Mouse (Mus musculus) adrenal gland, adult 18-20 months (tissue): ENCODE data around the gene Osbpl10. TPM values are rescaled to one million over a fixed set of nuclear protein-coding genes. Genes with fewer than 3 reads are reported as not detected.

Source experiments
- DNase-seq, 2 experiments: peaks; one replicate each; pipeline ENCODE4 v3.0.0; 2021 to 2022; ENCODE audit warnings: low spot score in 2 of 2
- total RNA-seq, 2 experiments: library from RNA; stranded (reverse); gene quantifications; 1 replicate in 1 of 2; 2 replicates in 1 of 2; pipeline ENCODE4 v1.2.3; 2021

The Osbpl10 gene
- total RNA-seq, 2 experiments from 2014 or later = 4.2 to 6.5 TPM

DNA sequence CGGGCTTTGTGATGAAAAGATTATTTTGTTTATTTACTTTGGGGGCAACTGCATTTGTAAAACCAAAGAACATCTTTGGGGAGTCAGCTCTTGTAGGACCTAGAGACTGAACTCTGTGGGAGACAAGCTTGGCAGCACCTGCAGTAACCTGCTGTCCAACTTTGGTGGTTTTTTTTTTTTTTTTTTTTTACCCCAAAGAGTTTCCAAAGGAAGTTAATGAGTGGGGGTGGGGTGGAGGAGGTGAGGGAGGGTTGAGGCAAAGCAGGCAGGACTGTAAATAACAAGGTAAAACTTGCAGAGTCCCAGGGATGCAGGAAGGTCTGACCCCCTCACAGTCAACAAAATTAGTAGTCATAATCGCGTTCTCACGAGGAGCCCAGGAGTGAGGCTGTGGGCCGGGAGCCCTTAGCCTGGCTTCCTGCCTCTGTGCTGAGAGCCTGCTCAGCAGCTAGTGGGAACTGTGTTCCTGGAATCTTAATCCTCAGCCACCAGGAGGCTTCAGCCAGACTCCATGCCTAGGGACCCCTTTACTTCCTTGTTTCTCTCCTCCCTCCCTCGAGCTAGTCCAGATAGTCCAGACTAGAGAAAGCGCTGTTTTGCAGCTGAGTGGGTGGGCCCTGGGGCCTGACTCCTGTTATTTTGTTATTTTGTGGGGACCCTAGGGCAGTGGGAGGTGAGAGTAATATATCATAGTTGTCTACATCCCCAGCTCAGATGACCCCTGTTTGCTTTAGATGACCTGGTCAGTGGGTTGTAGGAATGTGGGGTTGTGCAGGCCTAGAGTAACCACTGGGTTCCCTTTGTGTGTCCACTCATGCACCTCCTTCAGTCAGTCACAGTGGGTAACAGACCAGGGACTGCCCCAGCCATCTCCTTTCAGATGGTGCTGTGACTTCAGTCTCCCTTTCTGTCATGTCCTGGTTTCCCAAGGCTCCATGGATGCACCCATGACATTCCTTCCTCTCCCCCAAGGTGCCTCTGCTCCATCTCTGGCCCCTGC, 236.5 kb downstream of the Osbpl10 start:
- no peak for DNase-seq

DNA sequence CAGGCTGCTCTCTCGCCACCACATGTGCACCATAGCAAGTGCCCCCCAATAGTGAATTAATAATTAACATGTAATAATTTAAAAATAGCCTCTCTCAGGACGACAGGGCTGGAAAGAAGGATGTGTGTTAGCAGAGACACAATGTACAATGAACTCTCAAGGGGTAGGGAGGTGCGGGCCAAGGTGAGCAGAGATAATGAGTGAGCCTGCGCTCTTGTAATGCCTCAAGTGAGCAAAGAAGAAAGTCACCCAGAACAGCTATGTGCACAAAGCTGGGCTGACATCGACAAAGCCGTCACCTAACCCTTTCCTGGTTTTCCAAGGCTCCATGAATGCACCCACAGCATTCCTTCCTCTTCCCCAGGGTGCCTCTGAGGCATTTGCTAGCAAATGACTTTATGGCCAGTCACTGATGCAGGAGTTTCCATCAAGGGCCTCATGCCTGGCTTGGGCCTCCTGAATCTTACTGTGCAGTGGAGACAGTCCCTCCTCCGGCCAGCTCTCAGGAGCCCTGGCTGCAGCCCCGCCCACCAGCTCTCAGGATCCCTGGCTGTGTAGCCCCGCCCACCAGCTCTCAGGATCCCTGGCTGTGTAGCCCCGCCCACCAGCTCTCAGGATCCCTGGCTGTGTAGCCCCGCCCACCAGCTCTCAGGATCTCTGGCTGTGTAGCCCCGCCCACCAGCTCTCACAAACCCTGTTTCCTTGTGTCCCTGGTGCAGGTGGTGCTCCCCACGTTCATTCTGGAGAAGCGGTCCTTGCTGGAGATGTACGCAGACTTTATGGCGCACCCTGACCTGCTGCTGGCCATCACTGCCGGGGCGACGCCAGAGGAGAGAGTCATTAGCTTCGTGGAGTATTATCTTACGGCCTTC, 237.7 kb downstream of the Osbpl10 start:
- no peak for DNase-seq

DNA sequence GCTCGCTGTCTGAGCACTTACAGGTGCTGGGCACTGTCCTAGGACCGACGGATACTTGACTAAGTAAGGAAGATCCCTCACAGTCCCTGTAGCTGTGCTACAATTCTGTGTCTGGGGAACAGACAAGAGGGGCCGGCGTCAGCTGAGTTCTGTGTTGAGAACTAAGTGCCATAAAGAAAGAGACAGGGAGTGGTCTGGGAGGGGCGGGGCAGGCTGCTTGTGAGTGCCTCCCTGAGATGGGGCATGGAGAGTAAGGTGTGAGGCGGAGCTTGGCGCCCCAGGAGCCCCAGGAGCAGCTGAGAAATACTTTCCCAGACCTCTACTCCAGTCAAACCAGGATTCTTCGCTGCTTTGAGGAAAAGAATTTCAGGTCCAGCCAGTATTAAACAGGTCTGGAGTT, 239.6 kb downstream of the Osbpl10 start:
- no peak for DNase-seq

DNA sequence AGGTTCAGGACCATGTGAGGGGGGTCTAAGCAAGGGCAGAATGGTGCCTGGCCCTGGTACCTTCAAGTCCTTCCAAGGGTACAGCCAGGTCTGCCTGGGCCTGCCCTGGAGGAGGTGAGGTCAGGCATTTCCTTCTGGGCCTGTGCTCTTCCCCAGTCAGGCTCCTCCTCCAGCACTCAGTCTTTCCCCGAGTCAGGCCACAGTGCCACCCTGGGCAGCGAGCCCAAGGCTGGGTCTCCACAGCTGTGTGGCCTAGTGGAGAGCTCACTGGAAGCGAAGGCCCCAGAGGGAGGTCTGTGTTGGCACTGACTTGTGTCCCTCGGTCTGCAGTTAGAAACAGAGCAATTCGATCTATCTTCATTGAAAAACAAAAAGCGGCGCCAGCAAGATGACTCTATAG, 242.1 kb downstream of the Osbpl10 start:
- DNase-seq = no peak

DNA sequence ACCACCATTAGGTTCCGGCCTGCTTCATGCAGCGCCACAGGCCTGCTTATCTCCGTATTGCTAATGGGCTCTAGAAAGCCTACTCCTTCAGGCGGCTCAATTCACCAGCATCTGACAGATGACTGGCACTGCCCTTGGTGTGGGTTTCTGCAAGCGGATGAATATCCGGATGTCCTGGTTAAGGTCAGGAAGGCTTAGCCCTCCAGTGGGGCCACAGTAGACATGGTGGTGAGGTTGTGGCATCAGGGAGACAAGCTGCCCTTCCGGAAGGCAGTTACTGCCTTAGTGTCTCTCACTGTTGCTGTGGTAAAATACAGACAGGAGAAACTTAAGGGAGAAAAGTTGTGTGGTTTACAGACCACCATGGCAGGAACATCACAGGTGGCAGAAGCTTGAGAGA, 242.9 kb downstream of the Osbpl10 start:
- DNase-seq = no peak

DNA sequence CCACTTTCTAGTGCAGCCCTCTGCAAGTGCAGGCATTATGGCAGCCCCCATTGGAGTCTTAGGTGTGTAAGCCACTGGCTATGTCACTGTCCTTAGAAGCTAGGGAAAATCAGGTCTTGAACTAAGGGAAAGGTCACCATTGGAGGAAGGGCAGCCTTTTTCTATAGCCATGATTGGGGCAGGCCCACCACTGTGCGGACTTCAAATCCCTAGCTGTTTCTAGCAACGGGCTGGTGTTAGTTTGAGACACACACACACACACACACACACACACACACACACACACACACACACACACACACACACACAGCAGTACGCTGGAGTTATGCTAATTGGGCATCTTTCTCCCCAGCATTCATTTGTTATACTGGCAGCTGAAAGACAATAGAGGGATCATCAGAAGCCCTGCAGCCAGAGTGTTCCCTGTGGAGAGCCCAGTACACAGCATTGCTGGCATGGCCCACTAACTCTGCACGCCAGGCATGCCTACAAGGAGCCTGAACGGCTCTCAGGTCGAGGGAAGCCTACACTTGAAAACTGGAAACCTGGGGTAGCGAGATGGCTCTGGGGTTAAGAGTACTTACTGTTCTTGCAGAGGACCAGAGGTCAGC, 246.5 kb downstream of the Osbpl10 start:
- DNase-seq = no peak

DNA sequence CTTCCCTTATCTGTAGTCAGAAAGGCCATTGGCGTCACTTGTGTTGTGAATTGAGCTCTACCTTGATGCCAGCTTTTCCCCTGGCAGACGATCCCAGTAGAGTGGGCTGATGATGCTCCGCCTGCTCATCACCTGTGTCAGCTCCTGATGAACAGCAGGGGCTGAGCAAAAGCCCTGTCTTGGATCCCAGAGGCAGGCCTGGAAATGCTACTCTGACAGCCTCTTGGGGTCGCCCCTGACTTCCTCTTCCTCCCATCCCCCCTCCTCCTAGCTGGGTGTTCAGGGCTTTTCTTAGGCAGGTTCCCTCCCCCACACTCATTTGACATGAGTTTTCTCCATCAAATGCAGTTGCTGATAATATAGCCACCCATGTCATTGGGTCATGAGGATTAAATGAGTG, 250.8 kb downstream of the Osbpl10 start:
- no peak for DNase-seq

DNA sequence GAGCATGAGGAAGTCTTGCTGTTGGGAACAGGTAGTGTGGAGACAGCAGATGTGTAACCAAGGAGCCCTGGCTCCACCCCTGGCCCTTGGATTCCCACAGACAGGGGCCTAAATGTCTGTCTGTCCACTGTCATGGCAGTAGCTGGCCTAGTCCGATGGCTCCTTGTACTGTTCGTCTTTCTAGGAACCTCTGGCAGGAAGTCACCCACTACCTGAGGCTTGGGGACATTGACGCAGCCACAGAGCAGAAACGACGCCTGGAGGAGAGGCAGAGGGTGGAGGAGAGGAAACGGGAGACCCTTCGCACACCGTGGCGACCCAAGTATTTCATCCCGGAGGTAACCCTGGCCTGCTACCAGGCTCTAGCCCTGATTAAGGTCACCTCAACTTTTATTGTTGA, 251.3 kb downstream of the Osbpl10 start:
- no peak for DNase-seq

DNA sequence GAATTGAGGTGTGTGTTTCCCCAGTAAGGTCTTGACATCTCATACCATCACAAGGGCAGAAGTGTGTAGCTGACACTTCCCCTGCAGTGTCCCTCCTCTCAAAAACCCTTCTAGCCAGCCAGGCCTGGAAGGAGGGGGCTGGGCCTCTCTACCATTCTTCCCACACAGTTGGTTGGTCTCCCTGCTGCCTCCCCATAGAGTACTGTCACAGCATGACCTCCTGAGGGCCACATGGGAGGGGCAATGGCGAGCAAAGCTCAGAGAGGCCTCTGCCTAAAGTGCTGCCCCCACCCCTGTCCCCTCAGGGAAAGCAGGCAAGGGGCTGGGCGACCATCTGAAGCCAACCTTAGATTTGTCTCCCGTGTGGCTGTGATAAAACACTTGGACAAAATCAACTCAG, 251.8 kb downstream of the Osbpl10 start:
- no peak for DNase-seq

DNA sequence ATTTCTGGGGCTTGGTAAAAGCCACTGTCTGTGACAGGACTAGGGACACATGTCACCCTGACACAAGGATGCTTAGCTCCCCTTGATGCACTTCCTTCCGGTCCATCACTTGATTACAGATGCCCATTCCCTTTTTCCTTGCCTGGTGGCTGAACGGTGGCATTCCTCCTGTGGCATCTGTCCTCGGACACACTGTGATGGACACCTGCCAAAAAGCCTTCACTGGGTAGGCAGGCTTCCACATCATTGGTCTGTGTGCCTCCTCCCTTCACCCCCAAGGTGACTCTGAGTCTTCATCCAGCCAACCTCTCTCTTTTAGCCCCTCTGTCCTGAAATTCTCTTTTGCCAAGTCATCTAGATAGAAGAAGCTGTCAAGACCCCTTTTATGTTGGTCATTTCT, 253.1 kb downstream of the Osbpl10 start:
- DNase-seq = no peak

DNA sequence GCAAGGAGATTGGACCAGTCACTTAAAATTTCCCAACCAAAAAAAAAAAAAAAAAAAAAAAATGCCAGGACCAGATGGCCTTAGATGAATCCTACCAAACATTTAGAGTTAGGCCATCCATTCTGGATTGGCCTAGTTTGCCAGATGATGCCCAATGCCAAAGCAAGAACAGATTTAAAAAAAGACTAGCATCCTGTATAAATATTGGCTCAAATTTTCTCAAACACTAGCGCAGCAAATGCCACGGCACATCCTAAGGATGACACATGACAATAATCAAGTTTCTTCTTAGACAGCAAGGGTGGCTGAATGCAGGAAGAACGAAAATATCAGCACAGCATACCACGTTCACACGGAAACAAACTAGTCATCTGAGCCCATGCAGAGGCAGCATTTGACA, 255.4 kb downstream of the Osbpl10 start:
- no peak for DNase-seq

DNA sequence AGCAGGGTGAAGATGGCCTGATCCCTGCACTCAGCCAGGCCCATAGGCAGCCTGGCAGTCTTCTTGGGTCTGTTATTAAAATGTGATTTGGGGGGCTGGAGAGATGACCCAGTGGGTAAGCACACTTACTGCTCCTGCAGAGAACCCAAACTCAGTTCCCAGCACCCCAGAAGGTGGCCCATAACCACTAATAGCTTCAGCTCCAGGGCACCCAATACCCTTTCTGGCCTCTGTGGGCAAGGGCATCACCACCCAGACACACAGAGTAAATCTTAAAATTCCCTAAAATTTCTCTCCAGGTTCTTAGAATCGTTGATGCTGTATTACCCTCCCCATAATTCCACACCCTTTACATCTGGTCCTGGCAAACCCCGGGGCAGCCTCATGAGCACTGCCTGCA, 256.2 kb downstream of the Osbpl10 start:
- DNase-seq = no peak

DNA sequence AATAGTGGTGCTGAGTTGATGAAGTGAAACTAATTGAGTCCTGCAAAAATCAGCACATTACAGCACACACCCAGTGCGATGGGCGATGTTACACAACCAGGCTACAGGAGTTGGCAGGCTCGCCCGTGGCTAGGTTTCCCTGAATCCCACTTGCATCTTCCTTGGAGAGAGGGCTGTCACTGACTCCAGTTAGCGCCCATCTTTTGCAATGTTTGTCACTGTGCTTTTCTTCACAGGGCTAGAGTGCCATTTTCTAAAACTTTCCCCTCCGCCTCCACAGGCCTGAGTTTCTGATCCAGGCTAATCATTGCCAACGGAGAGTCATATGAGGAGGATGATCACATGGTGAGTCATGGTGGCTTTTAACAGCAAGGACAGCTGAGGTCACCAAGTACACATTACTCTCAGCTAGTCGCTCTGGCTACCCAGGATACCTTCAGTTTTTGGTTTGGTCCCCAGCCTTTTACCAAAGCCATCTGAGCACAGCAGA, 258.0 kb downstream of the Osbpl10 start:
- DNase-seq = peak in 1 of 2 experiments; percentile 38

DNA sequence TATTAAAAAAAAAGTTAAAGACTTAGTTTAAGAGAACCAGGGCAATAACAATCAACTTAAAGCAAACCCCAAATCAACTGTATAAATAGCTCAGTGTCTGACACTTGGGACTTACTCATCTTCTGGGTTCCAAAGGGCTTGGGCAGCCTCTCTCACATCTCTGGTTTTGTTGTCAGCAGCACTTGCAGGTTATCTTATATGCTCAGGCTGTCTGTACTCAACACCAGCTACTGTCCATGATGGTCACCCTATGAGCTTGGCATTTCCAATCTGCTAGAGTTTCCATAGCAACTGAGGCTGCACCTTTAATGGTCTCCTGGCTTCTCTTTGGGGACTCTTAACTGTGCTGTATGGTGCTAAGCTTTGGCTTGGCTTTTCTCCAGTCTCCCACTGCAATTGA, 259.6 kb downstream of the Osbpl10 start:
- no peak for DNase-seq

DNA sequence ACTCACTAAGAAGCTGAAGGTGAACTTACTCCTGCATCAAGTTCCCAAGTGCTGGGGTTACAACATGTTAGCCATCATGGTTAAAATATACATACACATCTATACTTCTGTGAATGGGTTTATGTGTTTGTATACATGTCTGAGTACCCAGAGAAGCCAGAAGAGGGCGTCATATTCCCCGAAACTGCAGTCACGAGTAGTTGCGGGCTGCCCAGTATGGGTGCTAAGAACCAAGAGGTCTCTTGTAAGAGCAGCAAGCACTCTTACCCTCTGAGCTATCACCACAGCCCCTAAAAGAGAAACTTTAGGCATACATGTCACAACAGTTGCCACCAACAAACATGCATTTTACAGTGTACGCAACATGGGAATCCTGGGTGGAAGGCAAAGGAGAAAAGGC, 261.5 kb downstream of the Osbpl10 start:
- DNase-seq = no peak

DNA sequence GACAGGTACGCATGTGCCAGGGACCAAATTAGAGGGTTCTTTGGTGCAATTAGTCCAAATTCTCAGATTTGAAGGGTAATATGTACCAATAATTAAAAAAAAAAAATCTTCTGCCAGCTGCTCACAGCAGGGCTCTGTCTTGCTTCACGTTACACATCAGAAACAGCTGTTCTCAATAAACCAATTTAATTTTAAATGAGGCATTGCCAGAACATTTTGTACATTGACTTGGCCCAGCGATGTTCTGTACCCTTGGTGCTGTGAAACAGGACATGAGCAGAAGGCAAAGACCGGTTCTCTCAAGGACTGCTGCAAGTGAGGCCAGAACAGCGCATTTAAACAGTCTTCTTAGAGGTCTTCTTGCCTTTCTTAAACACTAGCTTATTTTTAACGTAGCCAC, 265.3 kb downstream of the Osbpl10 start:
- DNase-seq = no peak

DNA sequence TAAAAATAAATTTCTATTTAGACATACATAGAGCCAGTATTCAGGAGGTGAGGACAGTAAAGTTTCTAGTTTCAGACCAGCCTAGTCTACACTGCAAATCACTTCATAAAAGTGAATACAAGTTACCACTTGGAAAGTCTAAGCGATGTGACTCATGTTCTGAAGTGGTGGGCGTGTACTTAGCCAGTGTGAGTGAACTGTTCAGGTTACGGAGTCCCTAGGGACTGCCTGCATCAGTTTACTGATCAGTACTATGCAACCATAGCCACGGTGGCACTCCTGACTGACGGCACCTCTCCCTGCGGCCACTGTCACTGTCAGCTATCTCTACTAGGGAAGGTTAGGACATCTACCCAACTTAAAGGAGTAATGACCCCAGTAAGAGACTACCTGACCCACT, 266.7 kb downstream of the Osbpl10 start:
- DNase-seq = no peak

DNA sequence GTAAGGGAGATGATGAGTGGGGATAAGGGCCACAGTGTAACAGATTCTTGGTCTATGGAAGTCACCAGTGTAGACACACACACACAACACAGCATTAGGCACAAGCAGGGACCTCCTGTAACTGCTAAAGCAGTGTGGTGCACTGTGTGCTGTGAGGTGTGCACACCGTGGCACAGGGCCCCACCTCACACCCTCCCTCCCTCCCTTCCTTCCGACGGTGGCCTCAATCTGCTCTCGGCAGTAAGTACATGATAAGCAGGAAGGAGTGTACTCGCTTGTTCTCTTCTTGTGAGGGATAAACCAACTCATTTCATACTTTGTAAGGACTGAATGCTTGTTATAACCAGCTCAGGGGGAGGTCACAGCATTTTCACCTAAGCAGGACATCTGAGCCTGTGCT, 270.8 kb downstream of the Osbpl10 start:
- DNase-seq = no peak

DNA sequence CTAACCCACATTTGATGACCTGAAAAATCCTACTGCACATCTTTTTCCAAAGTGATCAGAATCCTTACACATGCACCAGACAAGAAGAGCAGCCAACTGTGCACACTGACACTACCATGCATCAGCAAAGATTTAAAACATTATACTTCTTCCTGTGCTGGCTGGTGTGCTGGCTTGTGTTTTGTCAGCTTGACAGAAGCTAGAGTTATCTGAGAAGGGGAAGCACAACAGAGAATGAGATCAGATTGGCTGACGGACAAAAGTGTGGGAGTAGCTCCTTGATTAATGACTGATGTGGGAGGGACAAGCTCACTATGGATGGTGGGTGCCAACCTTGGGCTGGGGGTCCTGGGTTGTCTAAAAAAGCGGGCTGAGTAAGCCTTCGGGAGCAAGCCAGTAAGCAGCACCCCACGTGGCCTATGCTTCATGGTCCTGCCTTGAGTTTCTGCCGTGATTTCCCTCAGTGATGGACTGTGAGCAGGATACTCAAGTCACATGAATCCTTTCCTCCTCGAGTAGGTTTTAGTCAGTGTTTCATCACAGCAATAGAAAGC, 279.4 kb downstream of the Osbpl10 start:
- DNase-seq = no peak

DNA sequence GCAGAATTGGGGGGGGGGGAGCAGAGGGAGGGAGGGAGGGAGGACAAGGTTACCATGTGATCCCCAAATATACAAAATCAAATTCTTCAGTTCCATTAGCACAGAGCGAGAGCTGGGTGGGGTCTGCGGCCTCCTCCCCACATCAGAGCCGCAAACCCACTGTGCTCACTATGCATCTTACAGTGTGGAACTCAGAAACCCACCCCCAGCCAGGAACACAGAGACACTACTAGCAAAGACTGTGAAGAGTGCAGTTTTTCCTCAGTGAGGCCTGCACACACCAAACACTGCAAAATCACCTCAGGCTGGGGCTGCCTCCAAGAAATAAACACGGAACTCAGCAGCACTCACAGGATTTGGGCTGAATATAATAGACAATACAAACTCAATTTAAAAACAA, 281.5 kb downstream of the Osbpl10 start:
- no peak for DNase-seq

DNA sequence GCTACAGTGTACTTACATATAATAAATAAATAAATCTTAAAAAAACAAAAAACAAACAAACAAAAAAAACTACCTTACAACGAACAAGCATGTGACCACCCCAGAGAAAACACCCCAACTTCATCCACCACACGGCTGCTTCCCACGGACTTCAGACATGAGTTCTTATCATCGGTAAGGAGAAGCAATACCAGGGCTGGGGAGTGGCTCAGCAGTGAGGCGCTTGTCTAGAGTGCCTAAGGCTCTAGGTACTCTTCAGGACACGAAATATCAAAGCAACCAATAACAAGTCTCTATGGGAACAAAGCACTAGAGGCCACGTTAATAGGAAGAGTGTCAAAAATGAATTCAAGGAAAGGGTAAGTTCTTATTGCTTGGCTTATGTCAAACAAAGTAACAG, 282.1 kb downstream of the Osbpl10 start:
- DNase-seq = no peak
